Mouse (Mus musculus) 416B (cell line): ENCODE results near the gene Rrp7a.
"Not testable (repeated sequence)": the region's sequence is repeated elsewhere in the genome, so short reads cannot be mapped to it uniquely, and the experiment has no call there.

Experiments
- DNase-seq: peaks from one replicate; pipeline ENCODE4 v3.0.0; 2011; ENCODE audit warnings: low read depth

Rrp7a gene

GRCm38 (mm10) chr15:83156929-83157666, 34.5 kb upstream of the Rrp7a start:
- DNase-seq = peak; percentile 35

- no peak for DNase-seq
Observed at GRCm38 (mm10) chr15:83155672-83156419, 33.2 kb upstream of the Rrp7a start.

- DNase-seq = no peak
Observed at GRCm38 (mm10) chr15:83154309-83154708, 31.7 kb upstream of the Rrp7a start.

- no peak for DNase-seq
Observed at GRCm38 (mm10) chr15:83150694-83151093, 28.1 kb upstream of the Rrp7a start.

GRCm38 (mm10) chr15:83150073-83150442, 27.5 kb upstream of the Rrp7a start:
- no peak for DNase-seq

- DNase-seq = peak; percentile 99
Observed at GRCm38 (mm10) chr15:83149196-83150072, 26.8 kb upstream of the Rrp7a start, which contains the start of gene Poldip3. Gene Poldip3, minus strand, starts transcription at chr15:83149384.

- DNase-seq = no peak
Observed at GRCm38 (mm10) chr15:83148801-83149195, 26.2 kb upstream of the Rrp7a start.

- peak; percentile 64 for DNase-seq
Observed at GRCm38 (mm10) chr15:83148395-83148794, 25.8 kb upstream of the Rrp7a start.

- peak; percentile 31 for DNase-seq
Observed at GRCm38 (mm10) chr15:83145541-83145940, 22.9 kb upstream of the Rrp7a start.

GRCm38 (mm10) chr15:83142861-83143260, 20.3 kb upstream of the Rrp7a start:
- no peak for DNase-seq

GRCm38 (mm10) chr15:83135654-83136053, 13.1 kb upstream of the Rrp7a start:
- no peak for DNase-seq

GRCm38 (mm10) chr15:83134671-83135070, 12.1 kb upstream of the Rrp7a start:
- DNase-seq = no peak

- no peak for DNase-seq
Observed at GRCm38 (mm10) chr15:83129530-83130231, 7.1 kb upstream of the Rrp7a start.

- DNase-seq = not testable (repeated sequence)
Observed at GRCm38 (mm10) chr15:83127037-83127436, 4.4 kb upstream of the Rrp7a start.

- no peak for DNase-seq
Observed at GRCm38 (mm10) chr15:83126582-83126981, 4.0 kb upstream of the Rrp7a start.

- no peak for DNase-seq
Observed at GRCm38 (mm10) chr15:83124625-83125024, 2.0 kb upstream of the Rrp7a start.

- DNase-seq = peak; percentile 77
Observed at GRCm38 (mm10) chr15:83121709-83122565, 664 bp downstream of the Rrp7a start.

- DNase-seq = peak; percentile 71
Observed at GRCm38 (mm10) chr15:83118360-83118759, 4.2 kb downstream of the Rrp7a start.

- no peak for DNase-seq
Observed at GRCm38 (mm10) chr15:83115071-83115470, 7.5 kb downstream of the Rrp7a start.

- DNase-seq = no peak
Observed at GRCm38 (mm10) chr15:83114106-83114505, 8.5 kb downstream of the Rrp7a start.

GRCm38 (mm10) chr15:83112898-83113297, 9.7 kb downstream of the Rrp7a start:
- DNase-seq = peak; percentile 45
